Mouse (Mus musculus) limb, embryonic 11.5 days (tissue): ENCODE measurements around the gene Eef2k. TPM values are rescaled to one million over a fixed set of nuclear protein-coding genes. Genes with fewer than 3 reads are reported as not detected.
"Not testable (repeated sequence)": the region's sequence is repeated elsewhere in the genome, so short reads cannot be mapped to it uniquely, and the experiment has no call there.

Source experiments
- ATAC-seq: fragments of 200-750 bp; cut with Nextera tagmentation; 2 replicates; pipeline ENCODE4 v1.8.0; 2017; ENCODE audit warnings: low read depth; ENCODE audit not compliant: insufficient number of reproducible peaks, low FRiP score, low TSS enrichment
- DNase-seq: peaks from one replicate; pipeline ENCODE4 v3.0.0-alpha.2; 2015; ENCODE audit warnings: low spot score
- H3K27ac ChIP-seq: fragments of 300-500 bp; sonication (generic); replicated peaks from 2 replicates; pipeline ENCODE4 v1.5.1; 2014; ENCODE audit warnings: low read depth, mild to moderate bottlenecking, low read length
- H3K27me3 ChIP-seq: fragments of 300-500 bp; sonication (generic); 2 replicates; pipeline ENCODE4 v1.6.1; 2014; ENCODE audit warnings: mild to moderate bottlenecking, low read length, mixed read lengths; ENCODE audit not compliant: control insufficient read depth, insufficient read depth
- H3K36me3 ChIP-seq: fragments of 300-500 bp; sonication (generic); 2 replicates; pipeline ENCODE4 v1.6.1; 2014; ENCODE audit warnings: mild to moderate bottlenecking, low read length, moderate library complexity, mixed read lengths; ENCODE audit not compliant: control insufficient read depth, insufficient read depth
- H3K4me1 ChIP-seq: fragments of 300-500 bp; sonication (generic); 2 replicates; pipeline ENCODE4 v1.6.1; 2014; ENCODE audit warnings: low read length, mixed read lengths; ENCODE audit not compliant: control insufficient read depth, insufficient read depth
- H3K4me2 ChIP-seq: fragments of 300-500 bp; sonication (generic); 2 replicates; pipeline ENCODE4 v1.6.1; 2014; ENCODE audit warnings: low read depth, mild to moderate bottlenecking, moderate library complexity; ENCODE audit not compliant: severe bottlenecking
- H3K4me3 ChIP-seq: fragments of 300-500 bp; sonication (generic); 2 replicates; pipeline ENCODE4 v1.5.1; 2014; ENCODE audit warnings: low read depth, low read length
- H3K9ac ChIP-seq: fragments of 300-500 bp; sonication (generic); 2 replicates; pipeline ENCODE4 v1.6.1; 2014; ENCODE audit warnings: mild to moderate bottlenecking, low read length
- H3K9me3 ChIP-seq: fragments of 300-500 bp; sonication (generic); 2 replicates; pipeline ENCODE4 v1.6.1; 2016; ENCODE audit warnings: low read length; ENCODE audit not compliant: control insufficient read depth
- WGBS: fragments of 180-500 bp; shearing (Covaris S2); extraction: QIAGEN DNeasy Blood & Tissue Kit; methylation state at CpG from one replicate; pipeline ENCODE4 v1.1.7; 2014; 5-methylcytosine and 5-hydroxymethylcytosine counted together
- polyA plus RNA-seq: library from polyadenylated mRNA; unstranded; fragments of >200 nt; fragmentation: Nextera tagmentation; extraction: Ambion mirVana; gene quantifications from 2 replicates; pipeline ENCODE4 v1.2.1, GENCODE M21; 2014

Gene Eef2k
- polyA plus RNA-seq, 1 experiment from 2014 or later = 9.6 TPM

- H3K4me2 ChIP-seq = no peak overlapping the region
- H3K4me1 ChIP-seq = no peaks in the 10 kb centered on the region
- no peaks in the 10 kb centered on the region for H3K27me3 ChIP-seq
- WGBS = 95% methylated on average over 12 of the region's 12 CpGs
- no peak overlapping the region for H3K27ac ChIP-seq
- no peak overlapping the region for H3K9ac ChIP-seq
- peaks cover 32% of the 10 kb centered on the region for H3K36me3 ChIP-seq
- ATAC-seq (no peak), DNase-seq (no peak)
- H3K9me3 ChIP-seq = no peaks in the 10 kb centered on the region
- H3K4me3 ChIP-seq = no peak overlapping the region
Measured at GRCm38 (mm10) chr7:120940343-120940742, 97.7 kb downstream of the Eef2k start.

GRCm38 (mm10) chr7:120941214-120941613 lies 98.6 kb downstream of the Eef2k start:
- Histone ChIP-seq H3K4me3 (no peak overlapping the region), H3K27ac (no peak overlapping the region), H3K9ac (no peak overlapping the region), H3K4me2 (no peak overlapping the region), H3K4me1 (no peaks in the 10 kb centered on the region), H3K36me3 (peaks cover 31% of the 10 kb centered on the region), H3K27me3 (no peaks in the 10 kb centered on the region), H3K9me3 (no peaks in the 10 kb centered on the region)
- no peak for ATAC-seq
- no peak for DNase-seq
- WGBS = 96% methylated on average over 6 of the region's 6 CpGs

- H3K9ac ChIP-seq = no peak overlapping the region
- DNase-seq (no peak), ATAC-seq (no peak)
- peaks cover 29% of the 10 kb centered on the region for H3K36me3 ChIP-seq
- WGBS = 94% methylated on average over 1 of the region's 1 CpGs
- H3K27me3 ChIP-seq = no peaks in the 10 kb centered on the region
- no peaks in the 10 kb centered on the region for H3K9me3 ChIP-seq
- no peak overlapping the region for H3K4me3 ChIP-seq
- H3K4me1 ChIP-seq = no peaks in the 10 kb centered on the region
- no peak overlapping the region for H3K27ac ChIP-seq
- no peak overlapping the region for H3K4me2 ChIP-seq
Measured at GRCm38 (mm10) chr7:120942506-120942905, 99.9 kb downstream of the Eef2k start.

DNA sequence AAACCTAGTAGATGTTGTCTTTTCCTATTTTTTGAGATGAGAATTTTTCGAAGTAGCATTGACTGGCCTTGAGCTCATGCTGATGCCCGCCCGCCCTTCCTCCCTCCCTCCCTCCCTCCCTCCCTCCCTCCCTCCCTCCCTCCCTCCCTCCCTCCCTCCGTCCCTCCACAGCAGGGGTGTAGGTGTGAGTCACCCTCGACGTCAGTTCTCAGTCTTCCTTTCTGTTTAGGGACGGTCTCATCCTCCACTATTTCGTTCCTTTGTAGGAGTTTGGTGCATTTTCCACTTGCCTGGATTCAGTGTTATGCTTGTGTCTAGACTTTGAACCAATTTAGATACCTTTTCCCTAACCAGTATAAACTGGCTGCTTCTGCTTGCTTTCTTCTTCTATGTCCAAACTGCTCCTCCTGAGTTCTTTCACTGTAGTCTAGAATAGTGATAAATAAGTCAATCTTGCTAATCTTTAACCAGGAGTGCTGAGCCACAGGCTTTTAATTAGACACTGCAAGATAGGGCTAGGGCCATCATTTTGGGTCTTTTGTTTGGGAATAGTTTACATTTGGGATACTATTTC lies 101.4 kb downstream of the Eef2k start:
- Histone ChIP-seq H3K4me1 (no peaks in the 10 kb centered on the region), H3K4me3 (no peak overlapping the region), H3K27me3 (no peaks in the 10 kb centered on the region), H3K9me3 (no peaks in the 10 kb centered on the region), H3K4me2 (no peak overlapping the region), H3K9ac (no peak overlapping the region), H3K36me3 (peaks cover 24% of the 10 kb centered on the region), H3K27ac (no peak overlapping the region)
- ATAC-seq = no peak
- 77% methylated on average over 7 of the region's 8 CpGs for WGBS
- DNase-seq = no peak

DNA sequence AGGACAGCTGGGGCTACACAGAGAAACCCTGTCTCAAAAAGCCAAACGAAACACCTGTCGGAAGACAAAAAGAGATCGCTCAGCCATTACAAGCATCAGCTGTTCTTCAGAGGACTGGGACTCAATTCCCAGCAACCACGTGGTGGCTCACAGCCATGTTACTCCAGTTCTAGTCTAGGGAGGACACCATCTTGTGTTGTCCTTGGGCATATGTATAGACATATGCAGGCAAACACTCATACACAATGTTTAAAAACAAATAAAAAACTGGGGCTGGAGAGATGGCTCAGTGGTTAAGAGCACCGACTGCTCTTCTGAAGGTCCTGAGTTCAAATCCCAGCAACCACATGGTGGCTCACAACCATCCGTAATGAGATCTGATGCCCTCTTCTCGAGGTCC lies 111.0 kb downstream of the Eef2k start:
- not testable (repeated sequence) for H3K4me1 ChIP-seq, DNase-seq, H3K27ac ChIP-seq, H3K9me3 ChIP-seq, H3K9ac ChIP-seq, H3K4me2 ChIP-seq, H3K27me3 ChIP-seq, H3K4me3 ChIP-seq, ATAC-seq, H3K36me3 ChIP-seq
- WGBS = 87% methylated on average over 7 of the region's 7 CpGs

Other genes with a start within 250 kb of the Eef2k start
- gene Uqcrc2, start 207.7 kb upstream of the Eef2k start, polyA plus RNA-seq = 206 and 216 TPM in 2 replicates
- gene Pdzd9, start 172.5 kb upstream of the Eef2k start, polyA plus RNA-seq = 0.41 and 0.70 TPM in 2 replicates
- 15.8 and 18.1 TPM in 2 replicates for gene Mosmo, start 165.2 kb upstream of the Eef2k start, polyA plus RNA-seq
- 0.04 and 0.31 TPM in 2 replicates for gene Vwa3a, start 103.5 kb upstream of the Eef2k start, polyA plus RNA-seq
- not detected in 2 replicates for gene Gm5737, start 30.5 kb upstream of the Eef2k start, polyA plus RNA-seq
- 23.8 and 29.3 TPM in 2 replicates for gene Polr3e, start 74.9 kb downstream of the Eef2k start, polyA plus RNA-seq
- 14.0 and 16.2 TPM in 2 replicates for gene Cdr2, start 139.5 kb downstream of the Eef2k start, polyA plus RNA-seq
- gene Mfsd13b, start 139.7 kb downstream of the Eef2k start, polyA plus RNA-seq = 0.14 and 0.35 TPM in 2 replicates
- 294 and 297 TPM in 2 replicates for gene Mettl9, start 191.6 kb downstream of the Eef2k start, polyA plus RNA-seq
- gene Igsf6, start 231.7 kb downstream of the Eef2k start, polyA plus RNA-seq = 1.0 and 1.1 TPM in 2 replicates
- 0.04 TPM in 1 of 2 replicates, not detected in the other for gene Otoa, start 238.8 kb downstream of the Eef2k start, polyA plus RNA-seq